In the genomic region with DNA sequence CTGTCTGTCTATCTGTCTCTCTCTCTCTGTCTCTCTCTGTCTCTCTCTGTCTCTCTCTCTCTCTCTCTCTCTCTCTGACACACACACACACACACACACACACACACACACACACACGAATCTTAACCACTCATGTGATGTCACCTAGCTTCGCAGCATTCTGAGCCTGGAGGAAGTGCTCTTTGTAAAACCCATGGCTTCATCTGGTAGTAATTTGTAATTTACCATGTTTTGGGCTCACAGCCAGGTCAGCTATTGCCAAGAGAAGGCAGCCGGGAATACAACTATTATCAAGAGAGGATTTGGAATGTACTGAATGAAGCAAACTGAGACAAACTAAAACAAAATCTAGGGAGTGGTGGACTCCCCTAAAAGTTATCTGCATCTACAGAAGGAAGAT, we compare ENCODE assay signal across 16 mouse cellular contexts. TPM values are rescaled to one million over a fixed set of nuclear protein-coding genes. Genes with fewer than 3 reads are reported as not detected.
DNase-seq lines count a peak whose midpoint lies in the region; ATAC-seq lines count a peak whose summit lies in the region.
"Had no signal": no experiment of that assay in that cellular context is flagged by ENCODE, and none has a peak within 500 bp of the region (broad histone marks: within the 10 kb centered on the region; RNA-seq: fewer than 3 reads in every experiment).

No protein-coding gene starts in this region.

- no peak overlapping the region for H3K4me3 ChIP-seq in heart, embryonic 11.5 days (ENCODE audit: low read depth, low read length)
- no peak overlapping the region for H3K4me3 ChIP-seq in embryonic facial prominence, embryonic 14.5 days (ENCODE audit: low read depth, low read length)
- H3K4me3 ChIP-seq: heart, embryonic 15.5 days; lung, embryonic 15.5 days; midbrain, embryonic 12.5 days; neural tube, embryonic 12.5 days had no signal

- no peak overlapping the region for H3K27ac ChIP-seq in heart, embryonic 11.5 days (ENCODE audit: low read depth, low read length)
- peak overlapping the region; percentile 48; the same call in 1 of the 2 replicates for H3K27ac ChIP-seq in embryonic facial prominence, embryonic 14.5 days (replicated peaks; ENCODE audit: low read depth, low read length)
- H3K27ac ChIP-seq: heart, embryonic 15.5 days; lung, embryonic 15.5 days; midbrain, embryonic 12.5 days; neural tube, embryonic 12.5 days had no signal

- no peaks in the 10 kb centered on the region for H3K4me1 ChIP-seq in heart, embryonic 11.5 days (ENCODE audit: control insufficient read depth, insufficient read depth, low read length)
- H3K4me1 ChIP-seq in embryonic facial prominence, embryonic 14.5 days (ENCODE audit: control insufficient read depth, insufficient read depth, low read length): peaks cover 11% of the 10 kb centered on the region
- H3K4me1 ChIP-seq: midbrain, embryonic 12.5 days; neural tube, embryonic 12.5 days had no signal

- DNase-seq in heart, postnatal 10 days: peak; percentile 9 to 36
- DNase-seq in ovary, postnatal 14 days (ENCODE audit: low spot score): peak; percentile 15
- no peak for DNase-seq in ovary, adult 18-20 months (ENCODE audit: low spot score)
- DNase-seq in embryonic facial prominence, embryonic 14.5 days (ENCODE audit: low spot score): peak; percentile 89
- DNase-seq in skeletal muscle tissue, adult 2 months (ENCODE audit: low read depth, low spot score): peak; percentile 6
- no peak for DNase-seq in left cerebral cortex, postnatal 36 days (ENCODE audit: low spot score in 2 of 2)
- DNase-seq: cerebellum, adult 2 months; kidney, postnatal 36 days; right cerebral cortex, postnatal 25 days had no signal

- H3K9me3 ChIP-seq in heart, embryonic 11.5 days (replicated peaks; ENCODE audit: control insufficient read depth, low read length): no peaks in the 10 kb centered on the region
- H3K9me3 ChIP-seq in embryonic facial prominence, embryonic 14.5 days (ENCODE audit: control insufficient read depth, low read length): no peaks in the 10 kb centered on the region
- H3K9me3 ChIP-seq: heart, embryonic 15.5 days; lung, embryonic 15.5 days; midbrain, embryonic 12.5 days; neural tube, embryonic 12.5 days had no signal

- no peak overlapping the region for H3K4me2 ChIP-seq in heart, embryonic 11.5 days
- H3K4me2 ChIP-seq in embryonic facial prominence, embryonic 14.5 days (ENCODE audit: low read depth, low read length): peak overlapping the region; percentile 10; the same call in 1 of the 2 replicates
- H3K4me2 ChIP-seq: heart, embryonic 15.5 days; lung, embryonic 15.5 days; midbrain, embryonic 12.5 days; neural tube, embryonic 12.5 days had no signal

- intact Hi-C loops in heart, postnatal 10 days (cut with DNase I): no loop called here
- intact Hi-C loops in left cerebral cortex, postnatal 36 days (cut with DNase I): no loop called here

- WGBS in heart, embryonic 11.5 days (ENCODE audit: insufficient replicate concordance): 63% methylated on average over 3 of the region's 3 CpGs
- 12% methylated on average over 3 of the region's 3 CpGs for WGBS in embryonic facial prominence, embryonic 14.5 days

- no peaks in the 10 kb centered on the region for H3K36me3 ChIP-seq in heart, embryonic 11.5 days (ENCODE audit: control insufficient read depth, insufficient read depth, low read length)
- H3K36me3 ChIP-seq in embryonic facial prominence, embryonic 14.5 days (ENCODE audit: control insufficient read depth, insufficient read depth, low read length): no peaks in the 10 kb centered on the region
- H3K36me3 ChIP-seq: heart, embryonic 15.5 days; lung, embryonic 15.5 days; midbrain, embryonic 12.5 days; neural tube, embryonic 12.5 days had no signal

- no peaks in the 10 kb centered on the region for H3K27me3 ChIP-seq in heart, embryonic 11.5 days (ENCODE audit: control insufficient read depth, insufficient read depth, low read length)
- no peaks in the 10 kb centered on the region for H3K27me3 ChIP-seq in embryonic facial prominence, embryonic 14.5 days (replicated peaks; ENCODE audit: control insufficient read depth, insufficient read depth, low read length)
- H3K27me3 ChIP-seq: heart, embryonic 15.5 days; lung, embryonic 15.5 days; neural tube, embryonic 12.5 days had no signal

- no peak for ATAC-seq in heart, embryonic 11.5 days (replicated peaks; ENCODE audit: insufficient number of reproducible peaks, low FRiP score, low TSS enrichment)
- ATAC-seq in embryonic facial prominence, embryonic 14.5 days (ENCODE audit: low read depth): peak; percentile 57

- H3K9ac ChIP-seq in heart, embryonic 11.5 days (ENCODE audit: low read depth, low read length): no peak overlapping the region
- no peak overlapping the region for H3K9ac ChIP-seq in embryonic facial prominence, embryonic 14.5 days (ENCODE audit: low read depth, low read length)
- H3K9ac ChIP-seq: heart, embryonic 15.5 days; lung, embryonic 15.5 days; midbrain, embryonic 12.5 days; neural tube, embryonic 12.5 days had no signal

RNA-seq across cellular contexts. Expression of gene Lhx8, which starts 36.9 kb away (rescaled TPM):
- total RNA-seq in heart, postnatal 10 days (2021): under 1 TPM in 1 of 2 experiments, not detected in 1; 0.48 TPM
- polyA plus RNA-seq in heart, embryonic 11.5 days (2014; fragmentation: Nextera tagmentation; extraction: Ambion mirVana): 0.27 and 0.59 TPM in 2 replicates
- 12.0 and 15.1 TPM in 2 replicates for polyA plus RNA-seq in embryonic facial prominence, embryonic 14.5 days (2014; fragmentation: Nextera tagmentation; extraction: Ambion mirVana)
- total RNA-seq in left cerebral cortex, postnatal 36 days (2021): 1 to 10 TPM in 1 of 2 experiments, under 1 TPM in 1; 0.25 to 1.6 TPM
- total RNA-seq: gastrocnemius, postnatal 36 days had no signal
- polyA plus RNA-seq: cerebellum, adult 2 months; stomach, embryonic 16.5 days had no signal

Comparison
In these comparisons a context has a peak if more than half of its experiments do, and no peak if none do; other contexts are left out.
1. DNase-seq: peak in heart, postnatal 10 days (2 of 2), ovary, postnatal 14 days (single experiment), embryonic facial prominence, embryonic 14.5 days (single experiment) and skeletal muscle tissue, adult 2 months (single experiment); none in ovary, adult 18-20 months (single experiment) and left cerebral cortex, postnatal 36 days (0 of 2).